Mouse (Mus musculus) forebrain, embryonic 14.5 days (tissue): ENCODE measurements at regions not wholly inside any gene's neighbourhood (a gene's known extent, or its start where the extent isn't known, plus 50 kb on each side); places are given as distances from the start of the nearest gene placed in this dataset.
"Not testable (repeated sequence)": the region's sequence is repeated elsewhere in the genome, so short reads cannot be mapped to it uniquely, and the experiment has no call there.

Experiments used
- ATAC-seq: fragments of 200-750 bp; cut with Nextera tagmentation; 2 replicates; pipeline ENCODE4 v1.8.0; 2017; ENCODE audit warnings: mild to moderate bottlenecking, moderate library complexity
- DNase-seq: peaks from one replicate; pipeline ENCODE4 v3.0.0-alpha.2; 2015; ENCODE audit warnings: low spot score
- H3K27ac ChIP-seq: fragments of 300-500 bp; sonication (generic); 2 replicates; pipeline ENCODE4 v1.5.1; 2014; ENCODE audit warnings: low read depth, mild to moderate bottlenecking, control low read depth, low read length, moderate library complexity
- H3K27me3 ChIP-seq: fragments of 300-500 bp; sonication (generic); replicated peaks from 2 replicates; pipeline ENCODE4 v1.6.1; 2014; ENCODE audit warnings: low read length, control low read depth, mixed read lengths; ENCODE audit not compliant: control insufficient read depth, insufficient read depth
- H3K36me3 ChIP-seq: fragments of 300-500 bp; sonication (generic); 2 replicates; pipeline ENCODE4 v1.6.1; 2014; ENCODE audit warnings: low read length, control low read depth; ENCODE audit not compliant: control insufficient read depth, insufficient read depth
- H3K4me1 ChIP-seq: fragments of 300-500 bp; sonication (generic); 2 replicates; pipeline ENCODE4 v1.6.1; 2014; ENCODE audit warnings: antibody characterized with exemption, low read length, control low read depth; ENCODE audit not compliant: control insufficient read depth, insufficient read depth
- H3K4me2 ChIP-seq: fragments of 300-500 bp; sonication (generic); 2 replicates; pipeline ENCODE4 v1.6.1; 2014; ENCODE audit warnings: mild to moderate bottlenecking, control low read depth, low read length
- H3K4me3 ChIP-seq: fragments of 300-500 bp; sonication (generic); 2 replicates; pipeline ENCODE4 v1.5.1; 2014; ENCODE audit warnings: low read depth, low read length, control low read depth
- H3K9ac ChIP-seq: fragments of 300-500 bp; sonication (generic); 2 replicates; pipeline ENCODE4 v1.6.1; 2014; ENCODE audit warnings: mild to moderate bottlenecking, low read length, control low read depth, moderate library complexity
- H3K9me3 ChIP-seq: fragments of 300-500 bp; sonication (generic); replicated peaks from 2 replicates; pipeline ENCODE4 v1.6.1; 2016; ENCODE audit warnings: low read length, control low read depth, mixed read lengths; ENCODE audit not compliant: control insufficient read depth
- WGBS: fragments of 180-500 bp; shearing (Covaris S2); extraction: QIAGEN DNeasy Blood & Tissue Kit; methylation state at CpG from one replicate; pipeline ENCODE4 v1.1.7; 2014; 5-methylcytosine and 5-hydroxymethylcytosine counted together

DNA sequence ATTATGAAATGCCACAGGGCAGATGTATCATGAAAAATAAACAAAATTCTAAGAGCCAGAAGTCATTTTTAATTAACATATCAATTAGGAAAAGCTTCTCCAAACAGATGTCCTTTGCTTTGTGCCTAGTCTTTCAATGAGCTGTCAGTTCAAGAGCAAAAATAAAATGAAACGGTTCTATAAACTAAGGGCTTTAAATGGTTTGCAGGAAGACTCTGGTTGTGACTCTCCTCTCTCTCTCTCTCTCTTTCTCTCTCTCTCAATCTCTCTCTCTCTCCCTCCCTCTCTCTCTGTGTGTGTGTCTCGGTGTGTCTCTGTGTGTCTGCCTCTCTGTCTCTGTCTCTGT is 808.9 kb upstream of the Gm12353 start:
- Histone ChIP-seq H3K4me3 (no peak overlapping the region), H3K9ac (no peak overlapping the region), H3K4me2 (no peak overlapping the region), H3K27me3 (no peaks in the 10 kb centered on the region), H3K36me3 (no peaks in the 10 kb centered on the region), H3K27ac (no peak overlapping the region), H3K9me3 (no peaks in the 10 kb centered on the region), H3K4me1 (no peaks in the 10 kb centered on the region)
- no peak for ATAC-seq
- 75% methylated on average over 2 of the region's 2 CpGs for WGBS
- DNase-seq: no peak

DNA sequence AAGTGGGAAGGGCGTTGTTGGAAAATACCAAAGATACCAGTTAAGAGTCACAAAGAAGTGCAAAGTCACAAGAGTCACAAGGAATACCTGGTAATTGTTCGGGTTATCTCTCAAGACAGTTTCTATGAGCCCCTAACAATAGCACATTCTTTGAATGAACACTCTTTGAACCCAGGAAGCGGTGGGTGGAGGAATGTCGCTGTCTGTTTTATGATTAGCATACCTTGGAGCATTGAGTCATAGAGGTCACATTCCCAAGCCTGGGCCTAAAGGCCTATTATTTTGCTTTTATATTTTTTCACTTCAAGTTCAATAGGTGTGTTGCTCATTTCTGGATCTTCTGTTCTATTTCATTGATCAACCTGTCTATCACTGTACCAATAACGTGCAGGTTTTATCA is 802.1 kb upstream of the Gm12353 start:
- not testable (repeated sequence) for H3K27ac ChIP-seq, H3K9me3 ChIP-seq, H3K27me3 ChIP-seq, ATAC-seq, H3K4me2 ChIP-seq, H3K36me3 ChIP-seq, DNase-seq, H3K4me3 ChIP-seq, H3K4me1 ChIP-seq, H3K9ac ChIP-seq
- WGBS: 93% methylated on average over 5 of the region's 5 CpGs
